Mouse (Mus musculus) B cell, adult 62 days (primary cell): ENCODE data around the gene Eml1. TPM values are rescaled to one million over a fixed set of nuclear protein-coding genes. Genes with fewer than 3 reads are reported as not detected.

Source experiments
- total RNA-seq: library from RNA; stranded (reverse); gene quantifications from 4 replicates; pipeline ENCODE4 v1.2.4, GENCODE M21; 2023

The Eml1 gene
- not detected in 4 replicates for total RNA-seq

GRCm38 (mm10) chr12:108370596-108371428 lies at the start of gene Eml1:
TSS of gene Eml1 (plus strand) at chr12:108370957.

DNA sequence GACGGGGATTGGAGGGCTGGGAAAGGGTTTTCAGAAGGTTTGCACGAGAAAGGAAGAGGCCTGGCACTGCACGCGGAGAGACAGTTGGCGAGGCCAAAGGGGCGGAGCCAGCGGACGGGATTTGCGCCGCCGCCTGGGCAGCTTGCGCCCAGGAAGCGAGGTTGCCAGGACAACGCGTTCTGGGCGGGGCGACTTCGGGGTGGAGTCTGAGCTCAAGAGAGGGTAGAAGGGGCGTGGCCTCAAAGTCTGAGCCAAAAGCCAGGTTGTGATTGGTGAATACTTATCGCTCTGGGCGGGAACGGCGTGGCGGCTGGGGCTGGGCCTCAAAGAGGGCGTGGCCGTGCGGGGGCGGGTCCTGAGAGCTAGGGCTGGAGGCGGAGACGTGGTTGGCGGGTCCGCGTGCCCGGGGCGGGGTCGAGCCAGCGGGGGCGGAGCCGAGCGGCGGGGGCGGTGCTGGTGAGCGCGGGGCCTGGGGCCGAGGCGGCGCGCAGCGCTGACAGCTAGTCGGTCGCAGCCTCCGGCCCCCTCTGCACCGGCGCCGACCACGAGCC lies 36.8 kb upstream of the Eml1 start, which contains the start of gene Cyp46a1:
TSS of gene Cyp46a1 (plus strand) at position 487 of the 551 bp plus-strand sequence.

DNA sequence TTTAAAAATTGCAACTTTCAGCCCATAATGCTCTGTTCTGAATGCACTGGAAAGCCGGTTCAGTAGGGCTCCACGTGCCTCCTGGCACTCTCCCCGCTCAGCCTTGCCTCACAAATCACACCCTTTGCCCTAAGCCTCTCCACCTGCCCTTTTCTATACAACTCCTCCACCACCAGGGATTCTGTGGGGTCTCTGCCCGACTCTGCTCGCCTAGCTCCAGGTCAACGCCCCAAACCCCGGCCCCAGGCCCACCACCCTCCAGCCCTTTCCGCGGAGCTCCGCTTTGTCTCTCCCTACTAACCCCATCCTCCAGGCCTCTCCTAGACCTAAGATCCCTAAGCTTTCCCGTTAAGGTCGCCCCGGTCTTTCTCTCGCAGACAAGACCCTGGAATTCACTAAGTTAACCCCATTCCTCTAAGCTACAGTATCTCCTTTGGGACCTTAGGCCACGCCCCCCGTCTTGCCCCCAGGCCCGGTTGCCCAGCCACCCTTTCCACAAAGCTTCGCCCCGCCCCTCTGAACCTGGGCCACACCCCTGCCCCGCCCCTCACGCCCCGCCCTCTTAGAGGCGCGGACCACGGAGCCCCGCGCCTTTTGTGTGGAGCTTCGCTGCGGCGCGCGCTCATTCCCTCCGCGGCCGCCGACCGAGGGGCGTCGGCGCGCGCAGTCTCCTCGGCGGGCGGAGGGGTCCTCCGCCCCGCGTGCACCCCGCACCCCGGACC lies 183.5 kb downstream of the Eml1 start, which contains the start of gene Evl:
TSS of gene Evl (plus strand) at position 601 of the 722 bp plus-strand sequence.

Other genes starting within 250 kb of the Eml1 start
- 57.5 to 68.0 TPM (median 63.6 TPM) in 4 replicates for gene Setd3, start 191.6 kb upstream of the Eml1 start, total RNA-seq
- gene Ccnk, start 191.4 kb upstream of the Eml1 start, total RNA-seq: 104 to 118 TPM (median 111 TPM) in 4 replicates
- gene Ccdc85c, start 95.5 kb upstream of the Eml1 start, total RNA-seq: 0.56 to 0.92 TPM (median 0.80 TPM) in 4 replicates
- gene Hhipl1, start 64.7 kb upstream of the Eml1 start, total RNA-seq: not detected in 4 replicates
- 0.25 TPM in 1 of 4 replicates, not detected in the others for gene Cyp46a1, start 36.6 kb upstream of the Eml1 start, total RNA-seq
- gene Evl, start 183.8 kb downstream of the Eml1 start, total RNA-seq: 444 to 502 TPM (median 471 TPM) in 4 replicates